Mouse (Mus musculus): ENCODE data around the gene Tspan32.

Tspan32 gene

GRCm38 (mm10) chr7:143004727-143005343 is at the start of gene Tspan32:
Tspan32 (plus strand) TSS chr7:143005046.
- no peak for DNase-seq (ENCODE audit: low spot score)

- no peak for DNase-seq (ENCODE audit: low spot score)
Measured at GRCm38 (mm10) chr7:142956018-142956417, 48.8 kb upstream of the Tspan32 start.

- no peak for DNase-seq (ENCODE audit: low spot score)
Measured at GRCm38 (mm10) chr7:142958817-142959216, 46.0 kb upstream of the Tspan32 start.

GRCm38 (mm10) chr7:142959752-142960151 is 45.1 kb upstream of the Tspan32 start:
- no peak for DNase-seq (ENCODE audit: low spot score)

GRCm38 (mm10) chr7:142967414-142967883 is 37.4 kb upstream of the Tspan32 start:
- peak; percentile 33 for DNase-seq (ENCODE audit: low spot score)

GRCm38 (mm10) chr7:142967884-142968808 is 36.7 kb upstream of the Tspan32 start:
- peak; percentile 67 for DNase-seq (ENCODE audit: low spot score)

- peak; percentile 19 for DNase-seq (ENCODE audit: low spot score)
Measured at GRCm38 (mm10) chr7:142968809-142969511, 35.9 kb upstream of the Tspan32 start, which contains the start of gene Ascl2. Ascl2 (minus strand) TSS chr7:142969264.

- DNase-seq (ENCODE audit: low spot score) = no peak
Measured at GRCm38 (mm10) chr7:142981908-142982307, 22.9 kb upstream of the Tspan32 start.

- DNase-seq (ENCODE audit: low spot score) = no peak
Measured at GRCm38 (mm10) chr7:142985146-142985545, 19.7 kb upstream of the Tspan32 start.

- no peak for DNase-seq (ENCODE audit: low spot score)
Measured at GRCm38 (mm10) chr7:142987718-142988117, 17.1 kb upstream of the Tspan32 start.

- DNase-seq (ENCODE audit: low spot score) = no peak
Measured at GRCm38 (mm10) chr7:142995004-142995403, 9.8 kb upstream of the Tspan32 start.

- no peak for DNase-seq (ENCODE audit: low spot score)
Measured at GRCm38 (mm10) chr7:142995630-142996338, 9.1 kb upstream of the Tspan32 start.

- no peak for DNase-seq (ENCODE audit: low spot score)
Measured at GRCm38 (mm10) chr7:142996998-142997397, 7.8 kb upstream of the Tspan32 start.

GRCm38 (mm10) chr7:142997403-142998150 is 7.3 kb upstream of the Tspan32 start:
- DNase-seq (ENCODE audit: low spot score) = no peak

GRCm38 (mm10) chr7:143002679-143003078 is 2.2 kb upstream of the Tspan32 start:
- DNase-seq (ENCODE audit: low spot score) = no peak

GRCm38 (mm10) chr7:143005344-143006096 is 674 bp downstream of the Tspan32 start:
- no peak for DNase-seq (ENCODE audit: low spot score)

- no peak for DNase-seq (ENCODE audit: low spot score)
Measured at GRCm38 (mm10) chr7:143006097-143006755, 1.4 kb downstream of the Tspan32 start.

GRCm38 (mm10) chr7:143006756-143007598 is 2.1 kb downstream of the Tspan32 start:
- DNase-seq (ENCODE audit: low spot score) = no peak

Data from ovary, postnatal 36 days (tissue).